Mouse (Mus musculus): ENCODE measurements at regions not wholly inside any gene's neighbourhood (a gene's known extent, or its start where the extent isn't known, plus 50 kb on each side); places are given as distances from the start of the nearest gene placed in this dataset.

GRCm38 (mm10) chr6:49624080-49624479 is 198.4 kb upstream of the Npy start:
- Histone ChIP-seq H3K4me2 (ENCODE audit: low read depth) (no peak overlapping the region), H3K4me3 (ENCODE audit: insufficient read depth in 1 of 2, low read depth in 2 of 2, low read length in 2 of 2) (no peak overlapping the region), H3K9me3 (ENCODE audit: control insufficient read depth, low read length) (no peaks in the 10 kb centered on the region), H3K27ac (no peak overlapping the region), H3K27me3 (ENCODE audit: control insufficient read depth, insufficient read depth, low read length) (no peaks in the 10 kb centered on the region), H3K9ac (replicated peaks) (no peak overlapping the region), H3K36me3 (replicated peaks; ENCODE audit: control insufficient read depth, insufficient read depth, low read depth) (no peaks in the 10 kb centered on the region), H3K4me1 (replicated peaks; ENCODE audit: control insufficient read depth in 2 of 2, insufficient read depth in 2 of 2, low read length in 1 of 2) (no peaks in the 10 kb centered on the region)
- 62% methylated on average over 2 of the region's 2 CpGs for WGBS (ENCODE audit: insufficient replicate concordance)
- TF ChIP-seq CTCF (IDR thresholded peaks at IDR 0.05; ENCODE audit: low read depth) (no peak), EP300 (IDR thresholded peaks at IDR 0.05; ENCODE audit: low read depth) (no peak)
- DNase-seq (ENCODE audit: low read depth in 3 of 3, low spot score in 3 of 3): no peak
- ATAC-seq (ENCODE audit: insufficient read depth): no peak

GRCm38 (mm10) chr6:49624564-49624963 is 197.9 kb upstream of the Npy start:
- no peak for TF ChIP-seq CTCF (IDR thresholded peaks at IDR 0.05; ENCODE audit: low read depth)
- TF ChIP-seq EP300 (IDR thresholded peaks at IDR 0.05; ENCODE audit: low read depth): no peak
- Histone ChIP-seq H3K27me3 (ENCODE audit: control insufficient read depth, insufficient read depth, low read length) (no peaks in the 10 kb centered on the region), H3K27ac (no peak overlapping the region), H3K4me2 (ENCODE audit: low read depth) (no peak overlapping the region), H3K36me3 (replicated peaks; ENCODE audit: control insufficient read depth, insufficient read depth, low read depth) (no peaks in the 10 kb centered on the region), H3K9me3 (ENCODE audit: control insufficient read depth, low read length) (no peaks in the 10 kb centered on the region), H3K9ac (replicated peaks) (no peak overlapping the region), H3K4me1 (replicated peaks; ENCODE audit: control insufficient read depth in 2 of 2, insufficient read depth in 2 of 2, low read length in 1 of 2) (no peaks in the 10 kb centered on the region), H3K4me3 (ENCODE audit: insufficient read depth in 1 of 2, low read depth in 2 of 2, low read length in 2 of 2) (no peak overlapping the region)
- 63% methylated on average over 5 of the region's 5 CpGs for WGBS (ENCODE audit: insufficient replicate concordance)
- ATAC-seq (ENCODE audit: insufficient read depth) (no peak), DNase-seq (ENCODE audit: low read depth in 3 of 3, low spot score in 3 of 3) (no peak)

GRCm38 (mm10) chr6:49633470-49634095 is 188.9 kb upstream of the Npy start:
- TF ChIP-seq EP300 (IDR thresholded peaks at IDR 0.05; ENCODE audit: low read depth) (no peak), CTCF (IDR thresholded peaks at IDR 0.05; ENCODE audit: low read depth) (no peak)

GRCm38 (mm10) chr6:49637654-49638053 is 184.9 kb upstream of the Npy start:
- Histone ChIP-seq H3K4me3 (ENCODE audit: insufficient read depth in 1 of 2, low read depth in 2 of 2, low read length in 2 of 2) (no peak overlapping the region), H3K4me2 (ENCODE audit: low read depth) (no peak overlapping the region), H3K9ac (replicated peaks) (no peak overlapping the region), H3K36me3 (replicated peaks; ENCODE audit: control insufficient read depth, insufficient read depth, low read depth) (no peaks in the 10 kb centered on the region), H3K4me1 (replicated peaks; ENCODE audit: control insufficient read depth in 2 of 2, insufficient read depth in 2 of 2, low read length in 1 of 2) (no peaks in the 10 kb centered on the region), H3K9me3 (ENCODE audit: control insufficient read depth, low read length) (no peaks in the 10 kb centered on the region), H3K27ac (no peak overlapping the region), H3K27me3 (ENCODE audit: control insufficient read depth, insufficient read depth, low read length) (no peaks in the 10 kb centered on the region)
- DNase-seq (ENCODE audit: low read depth in 3 of 3, low spot score in 3 of 3) (no peak), ATAC-seq (ENCODE audit: insufficient read depth) (no peak)
- 38% methylated on average over 2 of the region's 2 CpGs for WGBS (ENCODE audit: insufficient replicate concordance)
- no peak for TF ChIP-seq EP300 (IDR thresholded peaks at IDR 0.05; ENCODE audit: low read depth)
- no peak for TF ChIP-seq CTCF (IDR thresholded peaks at IDR 0.05; ENCODE audit: low read depth)

More at GRCm38 (mm10) chr6:49633470-49634095, 188.9 kb upstream of the Npy start:
- Histone ChIP-seq H3K36me3 (replicated peaks; ENCODE audit: control insufficient read depth, insufficient read depth, low read depth) (no peaks in the 10 kb centered on the region), H3K27me3 (ENCODE audit: control insufficient read depth, insufficient read depth, low read length) (no peaks in the 10 kb centered on the region), H3K9ac (replicated peaks) (no peak overlapping the region), H3K9me3 (ENCODE audit: control insufficient read depth, low read length) (no peaks in the 10 kb centered on the region), H3K4me2 (ENCODE audit: low read depth) (no peak overlapping the region), H3K4me1 (replicated peaks; ENCODE audit: control insufficient read depth in 2 of 2, insufficient read depth in 2 of 2, low read length in 1 of 2) (no peaks in the 10 kb centered on the region), H3K27ac (no peak overlapping the region), H3K4me3 (ENCODE audit: insufficient read depth in 1 of 2, low read depth in 2 of 2, low read length in 2 of 2) (no peak overlapping the region)
- no peak for DNase-seq (ENCODE audit: low read depth in 3 of 3, low spot score in 3 of 3)
- 35% methylated on average over 5 of the region's 5 CpGs for WGBS (ENCODE audit: insufficient replicate concordance)
- ATAC-seq (ENCODE audit: insufficient read depth): no peak

GRCm38 (mm10) chr6:49641256-49641655 is 181.3 kb upstream of the Npy start:
- no peak overlapping the region for H3K4me3 ChIP-seq (ENCODE audit: insufficient read depth in 1 of 2, low read depth in 2 of 2, low read length in 2 of 2)
- H3K4me2 ChIP-seq (ENCODE audit: low read depth): no peak overlapping the region
- H3K9ac ChIP-seq (replicated peaks): no peak overlapping the region
- H3K27me3 ChIP-seq (ENCODE audit: control insufficient read depth, insufficient read depth, low read length): no peaks in the 10 kb centered on the region
- no peak for DNase-seq (ENCODE audit: low read depth in 3 of 3, low spot score in 3 of 3)
- 46% methylated on average over 5 of the region's 5 CpGs for WGBS (ENCODE audit: insufficient replicate concordance)
- H3K9me3 ChIP-seq (ENCODE audit: control insufficient read depth, low read length): no peaks in the 10 kb centered on the region
- no peak overlapping the region for H3K27ac ChIP-seq
- H3K4me1 ChIP-seq (replicated peaks; ENCODE audit: control insufficient read depth in 2 of 2, insufficient read depth in 2 of 2, low read length in 1 of 2): no peaks in the 10 kb centered on the region
- TF ChIP-seq EP300 (IDR thresholded peaks at IDR 0.05; ENCODE audit: low read depth) (no peak), CTCF (IDR thresholded peaks at IDR 0.05; ENCODE audit: low read depth) (no peak)
- no peaks in the 10 kb centered on the region for H3K36me3 ChIP-seq (replicated peaks; ENCODE audit: control insufficient read depth, insufficient read depth, low read depth)
- no peak for ATAC-seq (ENCODE audit: insufficient read depth)

Measured in liver, embryonic 14.5 days (tissue).